Mouse (Mus musculus) lung, embryonic 16.5 days (tissue): ENCODE data around the gene Olfr764-ps1. TPM values are rescaled to one million over a fixed set of nuclear protein-coding genes. Genes with fewer than 3 reads are reported as not detected.

Experiments
- polyA plus RNA-seq: library from polyadenylated mRNA; unstranded; fragments of >200 nt; fragmentation: Nextera tagmentation; extraction: Ambion mirVana; gene quantifications from 2 replicates; pipeline ENCODE4 v1.2.1, GENCODE M21; 2015

Gene Olfr764-ps1
- polyA plus RNA-seq, 1 experiment from 2014 or later, result not detected

Other genes with a start within 250 kb of the Olfr764-ps1 start
- 4.9 and 5.3 TPM in 2 replicates for gene Mmp19, start 249.0 kb downstream of the Olfr764-ps1 start, polyA plus RNA-seq
- 56.0 and 56.7 TPM in 2 replicates for gene Dnajc14, start 235.8 kb downstream of the Olfr764-ps1 start, polyA plus RNA-seq
- 18.2 and 18.4 TPM in 2 replicates for gene Tmem198b, start 235.5 kb downstream of the Olfr764-ps1 start, polyA plus RNA-seq
- gene Sarnp, start 222.6 kb downstream of the Olfr764-ps1 start, polyA plus RNA-seq, result 186 and 212 TPM in 2 replicates
- 76.6 and 86.4 TPM in 2 replicates for gene Ormdl2, start 218.3 kb downstream of the Olfr764-ps1 start, polyA plus RNA-seq
- 3.0 and 3.1 TPM in 2 replicates for gene Gdf11, start 148.2 kb downstream of the Olfr764-ps1 start, polyA plus RNA-seq
- gene Cd63, start 138.9 kb downstream of the Olfr764-ps1 start, polyA plus RNA-seq, result 568 and 590 TPM in 2 replicates
- gene Rdh5, start 117.0 kb downstream of the Olfr764-ps1 start, polyA plus RNA-seq, result 16.0 and 24.8 TPM in 2 replicates
- gene Bloc1s1, start 115.9 kb downstream of the Olfr764-ps1 start, polyA plus RNA-seq, result 213 and 216 TPM in 2 replicates
- gene Itga7, start 106.1 kb downstream of the Olfr764-ps1 start, polyA plus RNA-seq, result 8.5 and 12.2 TPM in 2 replicates
- 0.20 and 0.23 TPM in 2 replicates for gene Mettl7b, start 78.9 kb downstream of the Olfr764-ps1 start, polyA plus RNA-seq
- not detected in 2 replicates for gene Olfr9, start 50.5 kb downstream of the Olfr764-ps1 start, polyA plus RNA-seq
- gene Olfr763, start 29.1 kb downstream of the Olfr764-ps1 start, polyA plus RNA-seq, result not detected in 2 replicates
- gene Olfr765, start 10.1 kb upstream of the Olfr764-ps1 start, polyA plus RNA-seq, result not detected in 2 replicates
- gene Olfr766-ps1, start 29.1 kb upstream of the Olfr764-ps1 start, polyA plus RNA-seq, result not detected in 2 replicates
- gene Olfr767, start 43.0 kb upstream of the Olfr764-ps1 start, polyA plus RNA-seq, result not detected in 2 replicates
- not detected in 2 replicates for gene Olfr768, start 59.5 kb upstream of the Olfr764-ps1 start, polyA plus RNA-seq
- not detected in 2 replicates for gene Olfr769, start 78.0 kb upstream of the Olfr764-ps1 start, polyA plus RNA-seq
- gene Olfr770, start 99.1 kb upstream of the Olfr764-ps1 start, polyA plus RNA-seq, result not detected in 2 replicates
- gene Olfr771, start 124.9 kb upstream of the Olfr764-ps1 start, polyA plus RNA-seq, result not detected in 2 replicates
- gene Olfr772, start 138.0 kb upstream of the Olfr764-ps1 start, polyA plus RNA-seq, result not detected in 2 replicates
- gene Olfr773, start 147.5 kb upstream of the Olfr764-ps1 start, polyA plus RNA-seq, result not detected in 2 replicates
- not detected in 2 replicates for gene Olfr774, start 196.3 kb upstream of the Olfr764-ps1 start, polyA plus RNA-seq
- not detected in 2 replicates for gene Olfr775, start 208.5 kb upstream of the Olfr764-ps1 start, polyA plus RNA-seq
- gene Olfr776, start 219.2 kb upstream of the Olfr764-ps1 start, polyA plus RNA-seq, result not detected in 2 replicates
- gene Olfr777, start 231.6 kb upstream of the Olfr764-ps1 start, polyA plus RNA-seq, result not detected in 2 replicates